26 mouse cellular contexts compared by ENCODE assay signal in genomic region chr2:10236554-10236953, GRCm38 (mm10).
DNase-seq lines count a peak whose midpoint lies in the region; ATAC-seq and TF ChIP-seq lines count a peak whose summit lies in the region.
"Had no signal": no experiment of that assay in that cellular context is flagged by ENCODE, and none has a peak within 500 bp of the region (broad histone marks: within the 10 kb centered on the region; RNA-seq: fewer than 3 reads in every experiment).

No protein-coding gene starts in this region.

- no peak for ATAC-seq in midbrain, embryonic 11.5 days (ENCODE audit: low FRiP score)
- no peak for ATAC-seq in midbrain, embryonic 13.5 days
- ATAC-seq in stomach, postnatal 0 days (ENCODE audit: low FRiP score, low TSS enrichment) = no peak
- no peak for ATAC-seq in megakaryocyte progenitor cell, adult 5-6 weeks (replicated peaks; ENCODE audit: poor library complexity)
- ATAC-seq: CD4-positive, CD25-positive, alpha-beta regulatory T cell, adult 4 months; forebrain, embryonic 13.5 days; forebrain, embryonic 16.5 days; hindbrain, postnatal 0 days; inflammation-experienced regulatory T-cells, adult 6 months had no signal

- H3K27me3 ChIP-seq in midbrain, embryonic 11.5 days (ENCODE audit: control insufficient read depth, insufficient read depth, low read length) = no peaks in the 10 kb centered on the region
- H3K27me3 ChIP-seq in midbrain, embryonic 13.5 days = no peaks in the 10 kb centered on the region
- H3K27me3 ChIP-seq in stomach, postnatal 0 days (ENCODE audit: control insufficient read depth, insufficient read depth, low read length) = no peaks in the 10 kb centered on the region
- H3K27me3 ChIP-seq: forebrain, embryonic 13.5 days; heart, embryonic 13.5 days had no signal

- H3K4me1 ChIP-seq in midbrain, embryonic 11.5 days (ENCODE audit: control insufficient read depth, insufficient read depth, low read length) = no peaks in the 10 kb centered on the region
- H3K4me1 ChIP-seq in midbrain, embryonic 13.5 days (replicated peaks) = no peaks in the 10 kb centered on the region
- no peaks in the 10 kb centered on the region for H3K4me1 ChIP-seq in ES-E14 (ENCODE audit: control insufficient read depth in 2 of 2, insufficient read depth in 2 of 2, low read length in 2 of 2, poor library complexity in 1 of 2)
- H3K4me1 ChIP-seq in stomach, postnatal 0 days (replicated peaks; ENCODE audit: control insufficient read depth, insufficient read depth) = no peaks in the 10 kb centered on the region
- H3K4me1 ChIP-seq: forebrain, embryonic 10.5 days; forebrain, embryonic 13.5 days; heart, embryonic 10.5 days; heart, embryonic 13.5 days had no signal

- WGBS in midbrain, embryonic 11.5 days = 91% methylated on average over 2 of the region's 2 CpGs
- WGBS in midbrain, embryonic 13.5 days = 89% methylated on average over 2 of the region's 2 CpGs
- 98% methylated on average over 2 of the region's 2 CpGs for WGBS in stomach, postnatal 0 days

- TF ChIP-seq CTCF in stomach, postnatal 0 days (IDR thresholded peaks at IDR 0.05; ENCODE audit: low read depth) = 0 out of 2 replicates have a peak, but pooled peaks have one; percentile 14

- H3K4me2 ChIP-seq in midbrain, embryonic 11.5 days = no peak overlapping the region
- no peak overlapping the region for H3K4me2 ChIP-seq in midbrain, embryonic 13.5 days (replicated peaks)
- no peak overlapping the region for H3K4me2 ChIP-seq in stomach, postnatal 0 days (replicated peaks; ENCODE audit: low read depth)
- H3K4me2 ChIP-seq: forebrain, embryonic 13.5 days; heart, embryonic 13.5 days; hindbrain, embryonic 14.5 days had no signal

- no peak overlapping the region for H3K4me3 ChIP-seq in midbrain, embryonic 11.5 days (ENCODE audit: low read depth, low read length)
- H3K4me3 ChIP-seq in midbrain, embryonic 13.5 days (replicated peaks) = no peak overlapping the region
- no peak overlapping the region for H3K4me3 ChIP-seq in ES-E14 (ENCODE audit: insufficient read depth in 1 of 2, low read depth in 1 of 2, low read length in 2 of 2, poor library complexity in 1 of 2, severe bottlenecking in 1 of 2)
- no peak overlapping the region for H3K4me3 ChIP-seq in stomach, postnatal 0 days (ENCODE audit: low read depth, low read length)
- H3K4me3 ChIP-seq: forebrain, embryonic 10.5 days; forebrain, embryonic 13.5 days; heart, adult 2 months; heart, embryonic 10.5 days; heart, embryonic 13.5 days had no signal

- peak; percentile 59 for DNase-seq in midbrain, embryonic 11.5 days (ENCODE audit: low spot score, missing footprints)
- DNase-seq in ES-E14 (ENCODE audit: low read depth, low spot score) = no peak
- no peak for DNase-seq in stomach, postnatal 0 days (ENCODE audit: low spot score)
- DNase-seq in lung, postnatal 25 days (ENCODE audit: low spot score) = no peak
- DNase-seq: adrenal gland, adult 2 months; adrenal gland, postnatal 14 days; cerebellum, adult 11 months; cerebellum, adult 2 months; cerebellum, postnatal 10 days; cerebellum, postnatal 36 days; gastrocnemius, postnatal 10 days; gastrocnemius, postnatal 36 days; heart, adult 2 months; heart, postnatal 14 days; heart, postnatal 4 days had no signal

- in situ Hi-C loops in ES-E14 (cut with MboI; ENCODE audit: low sequenced_read_pairs in 2 of 2, unreplicated experiment in 2 of 2) = no loop called here

- TF ChIP-seq EP300 in stomach, postnatal 0 days (optimal IDR thresholded peaks at IDR 0.05) = no peak

- no peaks in the 10 kb centered on the region for H3K9me3 ChIP-seq in midbrain, embryonic 11.5 days (ENCODE audit: control insufficient read depth, low read length)
- H3K9me3 ChIP-seq in midbrain, embryonic 13.5 days = no peaks in the 10 kb centered on the region
- no peaks in the 10 kb centered on the region for H3K9me3 ChIP-seq in ES-E14 (ENCODE audit: control insufficient read depth, insufficient read depth, low read depth, low read length)
- H3K9me3 ChIP-seq in stomach, postnatal 0 days (ENCODE audit: control insufficient read depth, low read length) = no peaks in the 10 kb centered on the region
- H3K9me3 ChIP-seq: forebrain, embryonic 10.5 days; forebrain, embryonic 13.5 days; heart, embryonic 10.5 days; heart, embryonic 13.5 days had no signal

- no peak overlapping the region for H3K27ac ChIP-seq in midbrain, embryonic 11.5 days (ENCODE audit: low read depth, low read length)
- no peak overlapping the region for H3K27ac ChIP-seq in midbrain, embryonic 13.5 days
- H3K27ac ChIP-seq in ES-E14 (ENCODE audit: insufficient read depth, low read depth, low read length, poor library complexity, severe bottlenecking) = no peak overlapping the region
- no peak overlapping the region for H3K27ac ChIP-seq in stomach, postnatal 0 days (replicated peaks)
- H3K27ac ChIP-seq: forebrain, embryonic 10.5 days; forebrain, embryonic 13.5 days; heart, adult 2 months; heart, embryonic 10.5 days; heart, embryonic 13.5 days; hindbrain, embryonic 14.5 days; hindbrain, postnatal 0 days had no signal

- H3K9ac ChIP-seq in midbrain, embryonic 11.5 days (ENCODE audit: low read length) = no peak overlapping the region
- no peak overlapping the region for H3K9ac ChIP-seq in midbrain, embryonic 13.5 days (replicated peaks)
- H3K9ac ChIP-seq in ES-E14 (ENCODE audit: insufficient read depth, low read depth, low read length, poor library complexity, severe bottlenecking) = no peak overlapping the region
- no peak overlapping the region for H3K9ac ChIP-seq in stomach, postnatal 0 days (ENCODE audit: low read length)
- H3K9ac ChIP-seq: forebrain, embryonic 13.5 days; heart, embryonic 13.5 days; hindbrain, embryonic 14.5 days had no signal

- no peaks in the 10 kb centered on the region for H3K36me3 ChIP-seq in midbrain, embryonic 11.5 days (ENCODE audit: control insufficient read depth, insufficient read depth, low read length)
- H3K36me3 ChIP-seq in midbrain, embryonic 13.5 days = no peaks in the 10 kb centered on the region
- no peaks in the 10 kb centered on the region for H3K36me3 ChIP-seq in ES-E14 (ENCODE audit: control insufficient read depth, insufficient read depth, low read length, poor library complexity, severe bottlenecking)
- H3K36me3 ChIP-seq in stomach, postnatal 0 days (ENCODE audit: control insufficient read depth, insufficient read depth, low read length) = 0 out of 2 replicates have a peak, but pooled peaks cover 2% of the 10 kb centered on the region
- H3K36me3 ChIP-seq: heart, embryonic 10.5 days; heart, embryonic 13.5 days had no signal

TF ChIP-seq in ES-E14, 5 proteins besides CTCF, POLR2A, EP300 and RAD21:
- 0 out of 2 replicates have a peak, but pooled peaks have one; percentile 7 for TF ChIP-seq ZC3H11A (IDR thresholded peaks at IDR 0.05; ENCODE audit: borderline replicate concordance, low read depth, low read length)
- no peak for TF ChIP-seq CHD2 (IDR thresholded peaks at IDR 0.05; ENCODE audit: low read depth, low read length)
- TF ChIP-seq MAFK (IDR thresholded peaks at IDR 0.05; ENCODE audit: insufficient read depth, low read depth, low read length) = no peak
- no peak for TF ChIP-seq HCFC1 (IDR thresholded peaks at IDR 0.05; ENCODE audit: borderline replicate concordance, insufficient read depth, low read length)
- no peak for TF ChIP-seq ZNF384 (IDR thresholded peaks at IDR 0.05; ENCODE audit: low read depth, low read length)
